Mouse (Mus musculus) adrenal gland, postnatal 36 days (tissue): ENCODE measurements at regions not wholly inside any gene's neighbourhood (a gene's known extent, or its start where the extent isn't known, plus 50 kb on each side); places are given as distances from the start of the nearest gene placed in this dataset.
"Not testable (repeated sequence)": the region's sequence is repeated elsewhere in the genome, so short reads cannot be mapped to it uniquely, and the experiment has no call there.

Source experiments
- DNase-seq, 2 experiments: peaks; one replicate each; pipeline ENCODE4 v3.0.0; 2021; ENCODE audit warnings: mixed read lengths in 1 of 2

- no peak for DNase-seq
Observed at GRCm38 (mm10) chr6:89160051-89160450, 202.4 kb downstream of the Plxna1 start.

DNA sequence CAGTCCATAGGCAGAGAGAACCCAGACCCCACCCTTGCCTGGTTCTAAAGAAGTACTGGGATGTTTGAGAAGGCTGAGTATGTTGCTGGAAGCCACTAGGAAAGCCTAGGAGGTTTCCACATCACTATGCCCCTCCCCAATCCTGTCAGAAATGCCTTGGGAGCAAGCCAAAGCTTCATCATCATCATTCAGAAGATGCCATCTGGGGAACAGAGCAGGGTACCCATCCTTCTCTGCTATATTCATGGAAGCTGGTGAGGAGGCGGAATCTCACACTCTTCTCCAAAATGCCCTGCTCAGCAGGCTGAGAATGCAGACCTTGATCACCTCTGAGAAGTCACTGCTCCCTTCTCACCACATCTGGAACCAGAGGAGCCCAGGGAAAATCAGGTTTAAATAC lies 200.7 kb downstream of the Plxna1 start:
- no peak for DNase-seq

- DNase-seq, result no peak
Observed at GRCm38 (mm10) chr6:89169520-89169919, 192.9 kb downstream of the Plxna1 start.

- not testable (repeated sequence) for DNase-seq
Observed at GRCm38 (mm10) chr6:89184920-89185319, 177.5 kb downstream of the Plxna1 start.

DNA sequence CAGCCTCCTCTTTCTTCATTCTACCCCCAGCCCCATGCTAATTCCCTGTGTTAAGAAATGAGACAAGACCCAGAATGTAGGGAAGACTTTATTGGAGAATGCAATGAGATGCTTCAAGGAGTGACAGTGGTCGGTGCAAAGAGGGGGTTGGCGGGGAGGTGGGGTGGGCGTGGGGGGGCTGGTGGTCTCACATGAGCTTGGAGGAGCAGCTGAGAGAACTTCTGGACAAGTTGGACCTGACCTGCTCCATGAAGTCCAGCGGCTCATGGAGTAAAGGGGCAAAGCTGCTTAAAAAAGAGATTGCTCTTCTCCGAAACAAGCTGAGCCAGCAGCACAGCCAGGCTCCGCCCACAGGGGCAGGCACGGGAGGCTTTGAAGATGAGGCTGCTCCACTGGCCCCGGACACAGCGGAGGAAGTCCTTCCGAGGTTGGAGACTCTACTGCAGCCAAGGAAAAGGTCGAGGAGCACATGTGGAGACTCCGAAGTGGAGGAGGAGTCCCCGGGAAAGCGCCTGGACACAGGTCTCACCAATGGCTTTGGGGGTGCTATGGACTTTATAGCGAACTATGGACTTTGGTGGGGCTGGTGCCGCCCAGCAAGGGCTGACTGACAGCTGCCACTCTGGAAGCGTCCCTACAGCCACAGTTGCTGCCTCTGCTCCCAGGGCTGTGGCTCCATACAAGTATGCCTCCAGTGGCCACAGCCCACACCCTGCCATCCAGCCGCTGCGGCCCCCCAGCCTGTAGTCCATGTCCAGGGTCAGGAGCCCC lies 161.7 kb downstream of the Plxna1 start:
- not testable (repeated sequence) for DNase-seq

- peak; percentile 18 to 24 for DNase-seq
Observed at GRCm38 (mm10) chr6:89215021-89215420, 147.4 kb downstream of the Plxna1 start.

DNA sequence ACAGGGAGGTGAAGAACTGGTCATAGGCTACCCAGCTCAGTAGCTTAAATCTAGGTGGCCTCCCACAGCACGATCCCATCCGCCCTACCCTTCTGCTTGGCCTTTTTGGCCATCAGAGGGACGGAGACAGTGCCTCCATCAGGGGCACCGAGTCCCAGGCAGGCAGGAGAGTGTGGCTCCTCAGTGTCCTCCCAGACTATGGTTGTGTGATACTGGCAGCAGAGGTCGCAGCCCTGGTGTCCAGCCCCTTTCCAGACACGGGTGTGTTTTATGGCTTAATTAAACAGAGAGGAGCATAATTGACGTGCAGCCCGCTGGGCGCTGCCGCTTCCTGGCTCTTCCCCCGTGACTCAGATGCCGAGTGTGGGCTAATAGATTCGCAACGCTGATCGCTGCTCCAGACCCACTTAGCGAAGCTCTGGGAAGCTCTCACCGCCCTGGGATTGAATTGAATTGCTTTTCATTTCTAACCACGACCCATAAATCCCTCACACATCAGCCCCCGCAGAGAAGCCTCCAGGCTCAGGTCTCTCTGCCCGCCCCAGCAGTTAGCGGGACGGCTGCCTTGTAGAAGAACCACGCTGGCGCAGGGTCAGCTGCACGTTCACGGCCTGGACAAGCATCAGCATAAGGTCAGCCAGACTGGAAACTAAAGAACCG lies 126.9 kb downstream of the Plxna1 start:
- DNase-seq, result peak; percentile 39 to 40

DNA sequence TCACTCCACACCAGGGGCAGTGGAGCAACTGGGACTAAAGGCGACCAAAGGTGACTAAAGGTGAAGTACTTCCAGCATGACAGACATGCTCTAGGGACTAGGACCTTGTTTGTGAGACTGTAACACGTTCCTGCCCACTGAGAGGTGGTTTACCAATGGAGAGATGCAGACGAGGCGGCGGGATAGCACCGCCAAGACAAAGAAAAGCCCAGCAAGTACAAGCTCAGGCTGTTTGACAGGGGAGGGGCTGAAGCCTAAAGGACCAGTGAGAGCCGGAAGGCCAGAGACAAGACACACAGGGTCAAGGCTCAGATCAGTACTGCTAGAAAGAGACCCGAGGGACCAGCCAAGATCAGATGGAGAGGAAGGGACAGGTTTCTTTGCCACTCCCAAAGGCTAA lies 126.2 kb downstream of the Plxna1 start:
- DNase-seq, result no peak

DNA sequence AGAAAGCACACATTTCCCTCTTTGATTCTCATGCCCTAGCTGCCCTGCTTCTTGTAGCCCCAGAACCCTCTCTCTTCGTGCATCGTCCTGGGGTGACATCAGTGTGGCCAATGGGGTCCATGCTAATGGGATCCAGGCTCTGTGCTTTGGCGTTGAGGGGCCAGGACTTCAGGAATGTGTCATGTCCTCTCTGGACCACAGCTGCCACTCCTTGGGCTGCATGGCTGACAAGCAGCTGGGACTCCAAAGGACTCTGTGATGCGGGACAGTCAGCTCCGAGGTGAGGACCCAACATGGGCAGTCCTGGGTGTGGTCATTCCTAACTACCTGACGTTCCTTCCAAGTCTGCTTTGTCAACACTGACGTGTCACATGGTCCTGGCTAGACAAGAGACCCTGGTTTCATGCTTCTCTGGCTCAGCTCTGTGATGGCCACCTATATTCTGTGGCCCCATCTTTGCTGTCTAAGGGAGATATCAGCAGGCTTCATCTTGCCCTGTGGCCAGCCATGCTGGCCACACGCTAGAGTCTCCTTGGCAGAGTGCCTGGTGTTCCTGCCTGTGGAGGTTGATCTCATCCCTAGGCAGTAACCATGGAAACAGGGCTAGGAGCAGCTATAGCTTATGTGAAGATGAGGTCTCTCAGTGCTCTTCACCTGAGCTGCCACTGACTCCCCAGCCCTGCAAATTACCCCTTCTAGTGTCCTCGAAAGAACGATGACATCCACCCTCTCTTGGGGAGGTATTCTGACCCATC lies 125.4 kb downstream of the Plxna1 start:
- peak; percentile 42 to 54 for DNase-seq

DNA sequence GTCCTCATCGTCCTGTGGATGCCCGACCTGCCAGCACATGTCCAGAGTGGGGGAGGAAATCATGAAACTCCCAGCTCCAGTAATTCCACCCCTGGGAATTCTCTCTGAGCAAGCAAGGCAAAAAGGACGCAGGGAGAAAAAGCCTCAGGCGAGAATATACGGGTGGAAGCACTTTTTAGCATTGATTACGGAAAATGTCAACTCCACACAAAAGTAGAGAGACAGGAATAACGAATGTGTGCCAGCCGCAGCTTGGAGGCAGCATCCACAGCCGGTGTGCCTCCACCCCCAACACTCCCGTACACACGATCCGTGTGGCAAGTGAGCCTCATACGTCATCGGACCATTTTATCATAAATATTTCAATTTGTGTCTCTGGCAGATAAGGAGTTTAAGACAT lies 123.5 kb downstream of the Plxna1 start:
- no peak for DNase-seq

DNA sequence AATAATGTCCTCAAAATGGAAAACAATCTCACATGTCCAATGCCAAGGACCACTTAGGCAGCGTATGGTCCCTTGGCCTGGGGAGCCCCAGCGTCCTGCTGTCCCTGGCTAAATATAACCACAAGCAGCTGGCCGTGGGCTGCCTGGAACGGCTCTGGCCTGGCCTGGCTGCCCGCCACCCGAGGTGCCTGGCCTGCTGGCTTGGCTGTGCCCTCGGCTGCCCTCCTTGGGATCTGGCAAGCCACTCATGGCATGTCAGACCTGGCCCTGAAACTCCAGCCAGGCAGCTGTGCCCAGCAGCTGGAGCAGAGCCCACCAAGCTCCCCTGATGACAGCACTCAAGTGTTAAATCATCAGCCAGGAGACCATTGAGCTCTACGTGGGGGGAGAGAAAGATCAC lies 122.9 kb downstream of the Plxna1 start:
- peak; percentile 78 to 80 for DNase-seq

DNA sequence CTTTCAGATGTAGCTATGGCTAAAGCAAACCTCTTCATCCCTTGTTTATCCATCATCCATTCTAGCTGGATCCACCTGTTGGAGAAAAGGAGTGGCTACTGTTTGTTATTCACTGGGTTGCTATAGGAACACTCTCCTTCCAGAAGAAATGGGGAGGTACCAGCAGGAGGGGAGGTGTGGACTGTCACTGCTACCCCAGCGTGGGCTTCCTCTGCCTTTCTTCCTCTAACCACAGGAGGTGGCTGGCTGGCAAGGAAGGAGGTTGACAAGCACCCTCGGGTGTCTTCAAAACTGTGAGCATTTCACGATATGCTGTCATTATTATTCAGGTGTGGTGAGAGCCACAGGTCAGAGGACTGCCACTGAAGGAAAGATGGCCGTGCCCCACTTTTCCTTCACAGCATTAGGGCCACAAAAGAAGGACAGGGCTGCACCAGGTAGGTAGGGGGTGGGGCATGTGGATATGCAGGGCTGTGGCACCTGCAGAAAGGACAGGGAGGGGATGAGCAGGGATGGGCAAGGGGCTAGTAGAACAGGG lies 122.2 kb downstream of the Plxna1 start:
- DNase-seq, result no peak

DNA sequence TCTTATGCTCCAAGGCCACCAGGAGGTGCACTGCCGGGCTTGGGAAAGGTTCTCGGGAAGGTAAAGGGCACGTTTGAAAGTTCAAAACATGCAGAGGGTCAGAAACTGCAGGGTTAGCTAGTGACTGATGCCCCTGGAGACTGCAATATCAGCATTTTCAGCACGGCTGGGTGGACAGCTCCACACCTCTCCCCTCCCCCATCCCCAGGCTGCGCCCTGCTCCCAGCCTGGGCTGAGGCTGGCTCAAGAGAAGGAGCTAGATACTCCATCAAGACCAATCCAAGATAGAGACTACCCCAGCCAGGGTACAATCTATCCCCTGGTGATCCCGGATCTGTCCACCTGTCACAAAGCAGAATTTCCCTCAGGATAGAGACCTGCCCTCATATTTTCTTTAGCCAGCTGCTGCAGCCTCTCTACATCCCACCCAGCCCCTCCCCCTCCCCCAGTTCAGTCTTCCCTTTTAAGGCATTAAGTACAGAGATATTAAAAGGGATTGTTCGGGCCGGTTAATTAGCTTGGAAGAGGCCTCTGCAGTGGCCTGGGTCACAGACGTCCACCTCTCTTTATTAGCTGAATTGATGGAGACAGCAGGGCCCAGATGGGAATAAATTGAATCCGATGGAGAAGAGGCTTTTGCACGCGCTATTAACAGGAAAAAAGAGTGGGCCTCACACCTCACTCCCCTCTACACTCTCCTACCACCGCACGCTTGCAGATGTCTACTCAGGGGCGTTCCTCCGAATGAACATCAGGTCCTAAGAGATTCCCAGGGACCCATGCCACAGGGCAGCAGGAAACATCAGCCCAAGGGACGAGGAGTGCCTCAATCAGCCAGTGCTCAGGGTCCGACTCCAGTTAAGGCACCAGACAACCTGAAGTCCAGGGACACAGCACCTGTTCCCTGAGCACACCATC lies 119.8 kb downstream of the Plxna1 start:
- DNase-seq, result peak; percentile 45 to 58

GRCm38 (mm10) chr6:89245506-89245905 lies 116.9 kb downstream of the Plxna1 start:
- DNase-seq, result no peak

GRCm38 (mm10) chr6:89246261-89246660 lies 116.2 kb downstream of the Plxna1 start:
- no peak for DNase-seq

- DNase-seq, result no peak
Observed at GRCm38 (mm10) chr6:89248574-89248973, 113.8 kb downstream of the Plxna1 start.

DNA sequence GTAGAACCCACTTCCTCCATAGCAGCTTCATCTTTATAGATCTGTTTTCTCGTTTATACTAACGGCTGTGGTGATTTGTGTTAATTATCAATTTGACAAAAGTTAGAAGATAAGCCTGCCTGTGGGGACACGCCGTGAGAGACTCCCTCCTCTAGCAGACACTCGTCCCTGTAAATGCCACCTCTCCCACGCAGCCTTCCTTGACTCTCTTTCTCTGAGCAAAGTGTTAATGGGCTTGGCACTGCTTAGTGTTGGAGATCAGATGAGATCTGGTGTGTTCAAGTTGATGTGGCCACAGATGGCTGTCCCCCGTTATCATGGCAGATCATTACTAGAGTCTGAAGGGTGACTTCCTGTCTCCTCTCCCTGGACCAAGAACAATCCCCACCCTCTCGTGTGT lies 113.1 kb downstream of the Plxna1 start:
- no peak for DNase-seq

GRCm38 (mm10) chr6:89251641-89252040 lies 110.8 kb downstream of the Plxna1 start:
- DNase-seq, result no peak

DNA sequence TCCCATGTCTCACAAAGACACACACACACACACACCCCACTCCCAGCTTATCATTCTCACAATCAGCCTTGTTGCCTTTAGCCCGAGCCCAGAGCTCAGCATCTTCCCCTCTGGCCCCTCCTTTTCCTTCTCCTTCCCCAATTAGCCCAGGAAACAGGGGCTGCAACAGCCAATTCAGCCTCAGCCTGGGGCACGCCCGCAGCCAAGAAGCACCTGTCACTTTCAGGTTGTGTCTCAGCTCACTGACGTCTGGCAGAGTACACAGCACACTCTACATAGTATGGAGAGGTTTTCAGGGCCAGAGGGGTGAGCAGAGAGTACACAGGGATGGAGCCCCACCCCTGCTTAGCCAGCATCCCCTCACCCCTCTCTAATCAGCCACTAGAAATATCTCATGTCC lies 106.4 kb downstream of the Plxna1 start:
- no peak for DNase-seq

GRCm38 (mm10) chr6:89256630-89257292 lies 105.7 kb downstream of the Plxna1 start:
- DNase-seq, result no peak

DNA sequence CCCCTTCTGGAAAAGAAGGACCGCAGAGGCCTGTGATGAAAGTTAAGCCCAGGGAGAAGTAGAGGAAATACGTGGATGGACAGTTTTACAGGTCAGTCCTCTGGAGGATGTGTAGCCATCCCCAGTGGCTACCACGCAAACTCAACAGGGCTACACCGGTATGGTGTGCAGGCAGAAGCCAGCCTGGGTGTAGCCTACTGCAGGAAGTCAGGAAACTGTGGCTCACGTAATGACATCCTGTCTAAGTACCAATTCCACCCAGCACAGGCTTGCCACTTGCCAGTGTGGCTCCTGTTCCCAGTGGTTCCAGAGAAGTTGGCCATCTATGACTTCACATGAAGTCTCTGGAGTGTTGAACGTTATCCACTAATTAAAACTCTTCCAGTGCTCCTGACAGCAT lies 105.0 kb downstream of the Plxna1 start:
- no peak for DNase-seq
